In the genomic region with DNA sequence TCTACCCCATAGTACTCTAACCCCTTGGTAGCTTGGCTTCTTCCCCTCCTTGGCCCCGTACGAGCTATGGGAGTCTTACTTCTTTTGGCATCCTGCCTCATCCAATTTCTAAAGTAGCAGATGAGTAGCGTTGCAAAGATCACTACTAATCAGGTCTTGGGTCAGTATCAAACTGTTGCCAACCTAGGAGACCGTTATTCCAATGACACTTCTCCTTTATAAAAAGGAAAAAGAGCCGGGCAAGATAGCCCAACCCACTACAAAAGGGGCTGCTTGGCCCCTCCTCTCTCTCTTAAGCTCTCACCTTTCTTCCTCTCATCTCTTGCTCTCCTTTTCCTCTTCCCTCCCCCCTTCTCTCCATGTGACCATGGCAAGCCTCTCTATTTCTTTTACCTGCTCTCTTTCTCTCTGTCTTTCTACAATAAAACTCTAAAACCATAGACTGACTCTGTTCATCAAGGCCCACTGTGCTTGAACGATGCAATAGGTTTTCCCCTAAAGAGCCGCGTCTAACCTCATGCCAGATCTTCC, we compare ENCODE assay signal across 19 mouse cellular contexts.
"Had no signal": no experiment of that assay in that cellular context is flagged by ENCODE, and none has a peak within 500 bp of the region (broad histone marks: within the 10 kb centered on the region; RNA-seq: fewer than 3 reads in every experiment).

No protein-coding gene starts in this region.

- H3K9me3 ChIP-seq: lung, embryonic 15.5 days; midbrain, embryonic 12.5 days; midbrain, embryonic 15.5 days; neural tube, embryonic 15.5 days had no signal

- ATAC-seq: midbrain, embryonic 15.5 days had no signal

- H3K9ac ChIP-seq: kidney, embryonic 15.5 days; lung, embryonic 15.5 days; midbrain, embryonic 12.5 days; midbrain, embryonic 15.5 days; neural tube, embryonic 12.5 days; neural tube, embryonic 15.5 days had no signal

- H3K27me3 ChIP-seq: kidney, embryonic 15.5 days; lung, embryonic 15.5 days; megakaryocyte, embryonic 14.5 days; midbrain, embryonic 12.5 days; midbrain, embryonic 15.5 days; neural tube, embryonic 12.5 days; neural tube, embryonic 15.5 days had no signal

- H3K27ac ChIP-seq: kidney, embryonic 15.5 days; left cerebral cortex, adult 2 months; lung, embryonic 15.5 days; midbrain, embryonic 12.5 days; midbrain, embryonic 15.5 days; neural tube, embryonic 12.5 days; neural tube, embryonic 15.5 days had no signal

- H3K4me2 ChIP-seq: kidney, embryonic 15.5 days; lung, embryonic 15.5 days; midbrain, embryonic 12.5 days; midbrain, embryonic 15.5 days; neural tube, embryonic 12.5 days; neural tube, embryonic 15.5 days had no signal

- H3K4me3 ChIP-seq: kidney, embryonic 15.5 days; left cerebral cortex, adult 2 months; lung, embryonic 15.5 days; megakaryocyte, embryonic 14.5 days; midbrain, embryonic 12.5 days; midbrain, embryonic 15.5 days; neural tube, embryonic 12.5 days; neural tube, embryonic 15.5 days had no signal

- H3K36me3 ChIP-seq: kidney, embryonic 15.5 days; lung, embryonic 15.5 days; midbrain, embryonic 12.5 days; midbrain, embryonic 15.5 days; neural tube, embryonic 12.5 days; neural tube, embryonic 15.5 days had no signal

- DNase-seq: kidney, adult 11 months; kidney, adult 8-10 months; kidney, postnatal 10 days; kidney, postnatal 36 days; layer of hippocampus, postnatal 36 days; lung, adult 18-20 months; lung, postnatal 10 days; lung, postnatal 36 days; right cerebral cortex, postnatal 25 days; thymus, adult 18-20 months; thymus, postnatal 36 days had no signal

- H3K4me1 ChIP-seq: lung, embryonic 15.5 days; midbrain, embryonic 15.5 days; neural tube, embryonic 12.5 days; neural tube, embryonic 15.5 days had no signal
